Mouse (Mus musculus) colon, adult 2 months (tissue): ENCODE results near the gene Nsd2. TPM values are rescaled to one million over a fixed set of nuclear protein-coding genes. Genes with fewer than 3 reads are reported as not detected.

Experiments used
- polyA plus RNA-seq: library from polyadenylated mRNA; depleted of rRNA; stranded (reverse); fragments of >200 nt; gene quantifications from 2 replicates; pipeline ENCODE4 v1.2.3, GENCODE M21; 2012; rRNA removed

Nsd2 gene
- polyA plus RNA-seq = 6.8 and 9.7 TPM in 2 replicates

DNA sequence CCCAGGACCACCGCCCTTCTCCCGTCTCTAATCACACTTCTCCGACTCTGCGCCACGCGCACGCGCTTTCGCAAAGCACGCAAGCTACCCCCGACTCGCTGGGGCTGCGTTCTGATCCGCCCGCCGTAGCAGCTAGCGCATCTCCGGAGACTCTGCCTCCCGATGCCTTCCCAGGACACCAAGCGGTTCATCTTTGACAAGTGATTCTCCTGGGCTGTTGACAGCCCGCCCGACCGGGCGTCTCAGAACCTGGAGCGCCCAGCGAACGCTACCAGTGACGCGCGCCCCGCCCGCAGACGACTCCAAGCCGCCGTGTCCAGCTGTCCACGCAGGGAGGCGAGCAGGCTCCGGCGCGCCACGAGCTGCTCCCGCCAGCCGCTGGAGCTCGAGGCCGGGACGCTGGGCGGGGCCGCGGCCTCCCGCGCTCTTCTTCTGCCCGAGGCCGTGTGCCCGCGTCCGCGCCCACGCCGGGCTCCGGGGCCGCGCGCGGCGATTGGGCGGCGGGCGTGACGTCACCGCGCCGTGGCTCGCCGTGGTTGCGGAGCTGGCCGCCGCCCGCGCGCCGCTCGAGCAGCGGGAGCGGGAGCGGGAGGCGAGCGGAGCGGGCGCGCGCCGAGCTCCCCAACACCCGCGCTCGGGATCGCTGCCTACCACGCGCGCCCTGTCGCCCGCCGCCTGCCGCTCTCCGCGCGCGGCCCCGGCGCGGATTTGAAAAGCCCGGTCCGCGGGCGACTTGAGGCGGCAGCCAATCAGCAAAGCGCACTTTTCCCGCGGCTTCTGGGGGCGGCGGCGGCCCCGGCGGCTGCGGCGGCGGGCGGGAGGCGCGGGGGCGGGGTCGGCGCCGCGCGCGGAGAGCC lies at the start of gene Nsd2:
Gene Nsd2 (plus strand): TSS at position 850 of the 857 bp plus-strand sequence.

DNA sequence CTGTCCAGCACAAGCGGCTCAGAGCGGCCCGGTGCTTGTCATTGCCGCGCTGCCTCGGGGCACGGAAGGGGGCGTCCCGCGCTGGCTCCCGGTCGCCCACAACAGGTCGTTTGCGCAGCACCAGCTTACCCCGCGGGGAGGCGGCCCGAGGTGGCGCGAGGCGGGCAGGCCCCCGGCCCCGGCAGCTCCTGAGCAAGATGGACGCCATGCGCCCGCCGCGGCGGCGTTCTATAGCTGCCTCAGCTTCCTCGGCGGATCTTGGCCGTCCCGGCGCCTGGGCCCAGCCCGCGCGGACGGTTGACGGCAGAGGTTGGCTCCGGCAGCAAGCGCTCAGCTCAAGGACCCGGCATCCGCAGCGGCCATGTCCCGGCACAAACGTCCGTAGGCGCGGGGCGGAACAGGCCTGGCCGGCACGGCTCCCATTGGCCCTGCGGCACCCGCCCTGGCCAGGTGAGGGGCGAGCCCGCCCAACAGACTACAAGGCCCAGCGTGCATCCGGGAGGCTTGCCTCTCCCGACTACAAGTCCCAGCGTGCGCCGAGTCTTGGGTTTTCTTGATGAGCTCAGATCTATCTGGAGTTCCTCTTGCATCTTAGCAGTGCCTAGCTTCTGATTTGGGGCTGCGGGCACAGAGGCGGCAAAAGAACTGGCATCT lies 38.1 kb upstream of the Nsd2 start, which contains the start of gene Letm1:
Gene Letm1 (minus strand): TSS at position 473 of the 654 bp plus-strand sequence.

DNA sequence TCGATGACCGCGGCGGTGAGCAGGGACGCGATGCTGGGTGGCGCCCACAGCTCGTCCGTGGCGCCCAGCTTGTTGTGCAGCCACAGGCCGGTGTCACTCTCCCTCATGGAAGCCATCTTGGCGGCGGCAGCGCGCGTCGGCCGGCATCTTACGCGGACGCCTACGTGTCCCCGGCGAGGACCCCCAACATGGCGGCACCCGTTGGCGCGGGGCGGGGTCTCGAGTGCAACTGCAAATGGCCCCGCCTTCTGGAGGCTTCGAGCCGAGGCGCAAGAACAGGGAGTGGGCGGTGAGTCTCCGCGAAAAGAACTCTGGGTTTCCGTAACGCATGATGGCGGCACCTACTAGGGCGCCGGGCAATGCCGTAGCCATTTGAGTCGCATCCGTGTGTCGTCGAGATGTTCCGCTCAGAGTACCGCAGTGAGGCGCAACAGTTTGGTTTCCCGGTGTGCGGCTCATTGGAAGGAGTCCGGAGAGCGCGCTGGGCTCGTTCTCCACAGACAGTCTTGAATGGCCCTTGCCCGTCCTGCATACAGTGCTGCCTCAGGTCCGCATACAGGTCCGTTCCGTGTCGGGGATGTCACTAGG lies 115.7 kb downstream of the Nsd2 start, which contains the start of gene Nelfa:
Gene Nelfa (minus strand): TSS at position 294 of the 588 bp plus-strand sequence.

Other genes with a start within 250 kb of the Nsd2 start
- gene Fam53a, start 191.1 kb upstream of the Nsd2 start, polyA plus RNA-seq = 43.9 and 47.4 TPM in 2 replicates
- gene Gm9903, start 190.8 kb upstream of the Nsd2 start, polyA plus RNA-seq = 0.47 and 0.55 TPM in 2 replicates
- 27.1 and 29.8 TPM in 2 replicates for gene Slbp, start 168.2 kb upstream of the Nsd2 start, polyA plus RNA-seq
- gene Tacc3, start 162.6 kb upstream of the Nsd2 start, polyA plus RNA-seq = 8.7 and 11.4 TPM in 2 replicates
- 58.0 and 69.6 TPM in 2 replicates for gene Tmem129, start 162.3 kb upstream of the Nsd2 start, polyA plus RNA-seq
- gene Fgfr3, start 99.1 kb upstream of the Nsd2 start, polyA plus RNA-seq = 84.1 and 96.1 TPM in 2 replicates
- gene Letm1, start 37.9 kb upstream of the Nsd2 start, polyA plus RNA-seq = 104 and 116 TPM in 2 replicates
- 36.9 and 37.6 TPM in 2 replicates for gene Nelfa, start 115.7 kb downstream of the Nsd2 start, polyA plus RNA-seq
- 13.1 and 18.8 TPM in 2 replicates for gene Gm1673, start 162.7 kb downstream of the Nsd2 start, polyA plus RNA-seq
- 1.4 and 1.9 TPM in 2 replicates for gene Nat8l, start 175.3 kb downstream of the Nsd2 start, polyA plus RNA-seq